Mouse (Mus musculus) activated CD4-positive, CD25-positive, alpha-beta regulatory T cell, adult 4 months (primary cell): ENCODE measurements around the gene Coro1b. TPM values are rescaled to one million over a fixed set of nuclear protein-coding genes. Genes with fewer than 3 reads are reported as not detected.
"Not testable (repeated sequence)": the region's sequence is repeated elsewhere in the genome, so short reads cannot be mapped to it uniquely, and the experiment has no call there.

Experiments
- ATAC-seq: one replicate; pipeline ENCODE4 v1.8.0; 2017
- polyA plus RNA-seq, 2 experiments: library from polyadenylated mRNA; unstranded; fragments of 100-300 nt; shearing (Covaris generic); gene quantifications; one replicate each; pipeline ENCODE4 v1.2.1; 2017

Coro1b gene
- polyA plus RNA-seq, 2 experiments from 2014 or later = 212 to 255 TPM

- ATAC-seq = peak; percentile 58
Measured at GRCm38 (mm10) chr19:4121097-4121805, 27.2 kb upstream of the Coro1b start.

GRCm38 (mm10) chr19:4121896-4122295 is 26.5 kb upstream of the Coro1b start:
- not testable (repeated sequence) for ATAC-seq

- ATAC-seq = no peak
Measured at GRCm38 (mm10) chr19:4122411-4123370, 25.7 kb upstream of the Coro1b start.

GRCm38 (mm10) chr19:4124432-4124831 is 24.0 kb upstream of the Coro1b start:
- no peak for ATAC-seq

- not testable (repeated sequence) for ATAC-seq
Measured at GRCm38 (mm10) chr19:4125268-4125667, 23.2 kb upstream of the Coro1b start.

GRCm38 (mm10) chr19:4125741-4126696 is 22.4 kb upstream of the Coro1b start, which contains the start of gene Aip:
Aip (minus strand) TSS chr19:4125858.
- peak; percentile 71 for ATAC-seq

- no peak for ATAC-seq
Measured at GRCm38 (mm10) chr19:4126759-4127495, 21.5 kb upstream of the Coro1b start.

- no peak for ATAC-seq
Measured at GRCm38 (mm10) chr19:4129462-4129861, 19.0 kb upstream of the Coro1b start.

GRCm38 (mm10) chr19:4130106-4130505 is 18.3 kb upstream of the Coro1b start:
- no peak for ATAC-seq

- no peak for ATAC-seq
Measured at GRCm38 (mm10) chr19:4131075-4131474, 17.3 kb upstream of the Coro1b start.

GRCm38 (mm10) chr19:4131768-4132167 is 16.7 kb upstream of the Coro1b start:
- ATAC-seq = no peak

GRCm38 (mm10) chr19:4134354-4134753 is 14.1 kb upstream of the Coro1b start:
- ATAC-seq = no peak

- ATAC-seq = peak; percentile 77
Measured at GRCm38 (mm10) chr19:4135229-4135962, 13.0 kb upstream of the Coro1b start.

GRCm38 (mm10) chr19:4135963-4136345 is 12.5 kb upstream of the Coro1b start:
- ATAC-seq = peak; percentile 75

GRCm38 (mm10) chr19:4136463-4136862 is 12.0 kb upstream of the Coro1b start:
- no peak for ATAC-seq

GRCm38 (mm10) chr19:4137913-4138312 is 10.5 kb upstream of the Coro1b start:
- ATAC-seq = no peak

- no peak for ATAC-seq
Measured at GRCm38 (mm10) chr19:4139446-4139845, 9.0 kb upstream of the Coro1b start, which contains the start of gene Gpr152. Gpr152 (plus strand) TSS chr19:4139787.

GRCm38 (mm10) chr19:4140147-4140546 is 8.3 kb upstream of the Coro1b start:
- ATAC-seq = no peak

GRCm38 (mm10) chr19:4142416-4143173 is 5.8 kb upstream of the Coro1b start:
- ATAC-seq = no peak

- no peak for ATAC-seq
Measured at GRCm38 (mm10) chr19:4143759-4144268, 4.6 kb upstream of the Coro1b start, which contains the start of gene Cabp4. Cabp4 (minus strand) TSS chr19:4144033.
